Mouse (Mus musculus) embryonic facial prominence, embryonic 11.5 days (tissue): ENCODE measurements around the gene Nkx2-4. TPM values are rescaled to one million over a fixed set of nuclear protein-coding genes. Genes with fewer than 3 reads are reported as not detected.

Experiments used
- ATAC-seq: fragments of 200-750 bp; cut with Nextera tagmentation; replicated peaks from 2 replicates; pipeline ENCODE4 v1.8.0; 2017; ENCODE audit warnings: low read depth; ENCODE audit not compliant: insufficient number of reproducible peaks, low FRiP score, low TSS enrichment
- DNase-seq: peaks from one replicate; pipeline ENCODE4 v3.0.0-alpha.2; 2015; ENCODE audit warnings: low spot score
- H3K27ac ChIP-seq: fragments of 300-500 bp; sonication (generic); replicated peaks from 2 replicates; pipeline ENCODE4 v1.5.1; 2014; ENCODE audit warnings: mild to moderate bottlenecking, low read depth, low read length, control low read depth
- H3K27me3 ChIP-seq: fragments of 300-500 bp; sonication (generic); 2 replicates; pipeline ENCODE4 v1.6.1; 2014; ENCODE audit warnings: mild to moderate bottlenecking, low read length, moderate library complexity, mixed read lengths; ENCODE audit not compliant: control insufficient read depth, insufficient read depth
- H3K36me3 ChIP-seq: fragments of 300-500 bp; sonication (generic); replicated peaks from 2 replicates; pipeline ENCODE4 v1.6.1; 2014; ENCODE audit warnings: low read depth, mild to moderate bottlenecking, low read length, moderate library complexity, mixed read lengths; ENCODE audit not compliant: control insufficient read depth, insufficient read depth
- H3K4me1 ChIP-seq: fragments of 300-500 bp; sonication (generic); 2 replicates; pipeline ENCODE4 v1.6.1; 2014; ENCODE audit warnings: low read length, mixed read lengths; ENCODE audit not compliant: control insufficient read depth, insufficient read depth
- H3K4me2 ChIP-seq: fragments of 300-500 bp; sonication (generic); 2 replicates; pipeline ENCODE4 v1.6.1; 2014; ENCODE audit warnings: low read depth, mild to moderate bottlenecking, control low read depth, low read length, moderate library complexity
- H3K4me3 ChIP-seq: fragments of 300-500 bp; sonication (generic); 2 replicates; pipeline ENCODE4 v1.5.1; 2014; ENCODE audit warnings: low read depth, low read length, control low read depth
- H3K9ac ChIP-seq: fragments of 300-500 bp; sonication (generic); replicated peaks from 2 replicates; pipeline ENCODE4 v1.6.1; 2014; ENCODE audit warnings: mild to moderate bottlenecking, control low read depth, low read length
- H3K9me3 ChIP-seq: fragments of 300-500 bp; sonication (generic); replicated peaks from 2 replicates; pipeline ENCODE4 v1.6.1; 2016; ENCODE audit warnings: mild to moderate bottlenecking, low read length, inconsistent platforms, mixed read lengths; ENCODE audit not compliant: control insufficient read depth
- WGBS: fragments of 180-500 bp; shearing (Covaris S2); extraction: QIAGEN DNeasy Blood & Tissue Kit; methylation state at CpG from one replicate; pipeline ENCODE4 v1.1.7; 2014; 5-methylcytosine and 5-hydroxymethylcytosine counted together
- polyA plus RNA-seq: library from polyadenylated mRNA; unstranded; fragments of >200 nt; fragmentation: Nextera tagmentation; extraction: Ambion mirVana; gene quantifications from 2 replicates; pipeline ENCODE4 v1.2.1, GENCODE M21; 2014

The Nkx2-4 gene
- polyA plus RNA-seq, 1 experiment from 2014 or later = 1.0 TPM

DNA sequence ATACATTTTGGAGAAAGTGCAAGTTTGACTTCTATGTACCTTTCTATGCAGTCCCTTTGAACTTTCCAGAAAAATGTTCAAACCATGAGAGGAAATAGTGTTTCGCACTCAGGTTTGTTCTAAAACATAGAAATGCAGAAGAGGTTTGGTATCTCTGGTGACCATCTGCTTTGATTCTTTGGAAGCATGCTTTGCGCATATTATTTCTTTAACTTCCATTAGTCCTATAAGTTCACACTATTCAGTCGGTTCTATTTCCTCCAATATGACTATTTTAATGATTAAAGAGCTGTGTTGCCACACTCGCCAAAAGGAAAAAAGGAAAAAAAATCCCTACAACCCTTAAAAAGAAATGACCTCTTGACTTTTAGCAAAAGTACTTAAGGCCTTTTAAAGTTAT lies 2.9 kb downstream of the Nkx2-4 start:
- H3K27ac ChIP-seq = no peak overlapping the region
- H3K9me3 ChIP-seq = no peaks in the 10 kb centered on the region
- peaks cover 8% of the 10 kb centered on the region for H3K4me1 ChIP-seq
- WGBS = 59% methylated on average over 4 of the region's 4 CpGs
- peaks cover 38% of the 10 kb centered on the region for H3K27me3 ChIP-seq
- DNase-seq = no peak
- no peaks in the 10 kb centered on the region for H3K36me3 ChIP-seq
- H3K9ac ChIP-seq = no peak overlapping the region
- no peak overlapping the region for H3K4me3 ChIP-seq
- H3K4me2 ChIP-seq = no peak overlapping the region
- no peak for ATAC-seq

- 88% methylated on average over 4 of the region's 4 CpGs for WGBS
- Histone ChIP-seq H3K27ac (no peak overlapping the region), H3K36me3 (no peaks in the 10 kb centered on the region)
Observed at GRCm38 (mm10) chr2:147074399-147074798, 10.8 kb downstream of the Nkx2-4 start.

GRCm38 (mm10) chr2:147073962-147074361 lies 11.3 kb downstream of the Nkx2-4 start:
- DNase-seq (no peak), ATAC-seq (no peak)
- H3K4me2 ChIP-seq = no peak overlapping the region
- no peaks in the 10 kb centered on the region for H3K9me3 ChIP-seq
- WGBS = 72% methylated on average over 2 of the region's 2 CpGs
- H3K36me3 ChIP-seq = no peaks in the 10 kb centered on the region
- H3K4me3 ChIP-seq = no peak overlapping the region
- no peaks in the 10 kb centered on the region for H3K27me3 ChIP-seq
- H3K9ac ChIP-seq = no peak overlapping the region
- H3K27ac ChIP-seq = no peak overlapping the region
- H3K4me1 ChIP-seq = no peaks in the 10 kb centered on the region

More at GRCm38 (mm10) chr2:147074399-147074798, 10.8 kb downstream of the Nkx2-4 start:
- Histone ChIP-seq H3K27me3 (no peaks in the 10 kb centered on the region), H3K9me3 (no peaks in the 10 kb centered on the region), H3K4me2 (no peak overlapping the region), H3K4me3 (no peak overlapping the region), H3K9ac (no peak overlapping the region), H3K4me1 (no peaks in the 10 kb centered on the region)
- DNase-seq (no peak), ATAC-seq (no peak)

- Histone ChIP-seq H3K9me3 (no peaks in the 10 kb centered on the region), H3K9ac (no peak overlapping the region), H3K36me3 (no peaks in the 10 kb centered on the region), H3K4me1 (no peaks in the 10 kb centered on the region), H3K4me2 (no peak overlapping the region), H3K27me3 (no peaks in the 10 kb centered on the region), H3K27ac (no peak overlapping the region), H3K4me3 (no peak overlapping the region)
- DNase-seq (no peak), ATAC-seq (no peak)
- whole genome bisulfite sequencing = 85% methylated on average over 1 of the region's 1 CpGs
Observed at GRCm38 (mm10) chr2:147070305-147070704, 14.9 kb downstream of the Nkx2-4 start.

DNA sequence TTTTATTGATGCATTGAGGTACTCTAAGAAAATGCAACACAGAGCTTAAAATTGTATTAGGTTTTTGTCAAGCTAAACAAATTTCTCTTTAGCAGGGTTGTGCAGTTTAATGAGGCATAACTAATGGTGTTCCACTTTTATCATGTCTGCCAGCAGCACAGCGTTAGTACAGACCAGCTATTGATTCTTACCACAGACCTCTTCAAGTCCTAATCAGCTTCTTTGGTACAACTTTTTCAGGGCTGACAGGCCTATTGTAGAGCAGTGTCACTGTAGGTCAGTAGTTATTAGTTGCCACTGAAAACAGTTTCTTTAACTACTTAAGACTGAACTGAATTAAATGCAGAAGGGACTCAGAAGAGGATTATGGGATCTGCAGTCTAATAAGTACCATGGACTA lies 16.2 kb downstream of the Nkx2-4 start:
- H3K9me3 ChIP-seq = no peaks in the 10 kb centered on the region
- H3K27me3 ChIP-seq = no peaks in the 10 kb centered on the region
- H3K4me1 ChIP-seq = no peaks in the 10 kb centered on the region
- WGBS = 36% methylated on average over 1 of the region's 1 CpGs
- no peak overlapping the region for H3K4me2 ChIP-seq
- H3K9ac ChIP-seq = no peak overlapping the region
- ATAC-seq (no peak), DNase-seq (no peak)
- no peaks in the 10 kb centered on the region for H3K36me3 ChIP-seq
- no peak overlapping the region for H3K27ac ChIP-seq
- no peak overlapping the region for H3K4me3 ChIP-seq

DNA sequence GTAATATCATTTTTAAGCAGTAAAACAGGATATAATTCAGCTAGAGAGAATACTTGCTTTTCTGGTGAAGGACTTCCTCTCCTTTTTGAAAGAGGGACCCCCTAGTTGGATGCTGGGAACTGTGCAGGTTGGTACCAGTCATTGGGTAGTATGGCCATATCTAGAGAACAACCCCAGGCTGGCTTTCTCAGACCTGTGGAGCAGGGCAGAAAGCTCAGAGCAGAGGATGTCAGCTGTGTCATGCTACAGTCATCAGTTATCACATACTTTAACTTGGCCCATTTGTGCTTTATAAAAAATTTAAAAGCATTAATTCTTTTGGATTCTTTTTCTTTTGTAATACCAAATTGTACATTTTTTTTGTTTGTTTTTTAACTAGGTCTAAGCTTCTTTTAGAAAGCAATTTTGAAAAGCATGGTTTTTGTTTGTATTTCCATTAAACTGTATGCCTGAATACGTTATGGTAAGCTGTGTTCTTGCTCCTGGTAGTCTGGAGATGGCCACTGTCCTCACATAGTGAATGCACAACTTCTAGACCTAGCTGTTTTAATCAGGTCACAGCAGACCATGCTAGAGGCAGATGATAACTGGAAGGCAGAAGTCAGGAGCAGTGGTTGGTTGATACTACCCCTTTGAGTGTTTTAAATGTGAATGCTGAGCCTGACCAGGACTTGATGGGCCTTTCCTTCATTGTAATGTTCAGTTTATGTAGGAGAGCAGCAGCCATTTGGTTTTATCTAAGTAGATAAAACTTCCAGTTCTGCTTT lies 17.6 kb downstream of the Nkx2-4 start:
- H3K4me2 ChIP-seq = no peak overlapping the region

GRCm38 (mm10) chr2:147053229-147053892 lies 31.9 kb downstream of the Nkx2-4 start:
- Histone ChIP-seq H3K4me2 (no peak overlapping the region), H3K27me3 (no peaks in the 10 kb centered on the region), H3K27ac (no peak overlapping the region), H3K4me3 (no peak overlapping the region), H3K36me3 (no peaks in the 10 kb centered on the region; the same call in none of the 2 replicates), H3K4me1 (no peaks in the 10 kb centered on the region), H3K9ac (no peak overlapping the region), H3K9me3 (no peaks in the 10 kb centered on the region)
- ATAC-seq (no peak), DNase-seq (no peak)
- 92% methylated on average over 2 of the region's 2 CpGs for WGBS

More for the DNA sequence above, 17.6 kb downstream of the Nkx2-4 start:
- H3K27ac ChIP-seq = no peak overlapping the region
- no peaks in the 10 kb centered on the region for H3K4me1 ChIP-seq
- 90% methylated on average over 1 of the region's 1 CpGs for WGBS
- no peak overlapping the region for H3K4me3 ChIP-seq
- H3K36me3 ChIP-seq = no peaks in the 10 kb centered on the region
- H3K9me3 ChIP-seq = no peaks in the 10 kb centered on the region
- no peak overlapping the region for H3K9ac ChIP-seq
- ATAC-seq (no peak), DNase-seq (no peak)
- H3K27me3 ChIP-seq = no peaks in the 10 kb centered on the region

GRCm38 (mm10) chr2:147047051-147047450 lies 38.2 kb downstream of the Nkx2-4 start:
- ATAC-seq = no peak
- no peak for DNase-seq
- WGBS = 94% methylated on average over 3 of the region's 3 CpGs
- Histone ChIP-seq H3K4me2 (no peak overlapping the region), H3K36me3 (no peaks in the 10 kb centered on the region; the same call in none of the 2 replicates), H3K4me3 (no peak overlapping the region), H3K4me1 (no peaks in the 10 kb centered on the region), H3K9me3 (no peaks in the 10 kb centered on the region), H3K9ac (no peak overlapping the region), H3K27me3 (no peaks in the 10 kb centered on the region), H3K27ac (no peak overlapping the region)
